Mouse (Mus musculus) layer of hippocampus, postnatal 25 days (tissue): ENCODE data around the gene Hmbs. TPM values are rescaled to one million over a fixed set of nuclear protein-coding genes. Genes with fewer than 3 reads are reported as not detected.
"Not testable (repeated sequence)": the region's sequence is repeated elsewhere in the genome, so short reads cannot be mapped to it uniquely, and the experiment has no call there.

Source experiments
- DNase-seq, 2 experiments: peaks; one replicate each; pipeline ENCODE4 v3.0.0; 2022; ENCODE audit warnings: mixed read lengths in 2 of 2, low spot score in 1 of 2; ENCODE audit errors: extremely low spot score in 1 of 2
- microRNA-seq, 2 experiments: library from miRNA; unstranded; fragments of <30 nt; microRNA quantifications; one replicate each; pipeline ENCODE4 v1.2.0; 2021
- total RNA-seq, 2 experiments: library from RNA; stranded (reverse); gene quantifications; 2 replicates each; pipeline ENCODE4 v1.2.3; 2021

The Hmbs gene
- total RNA-seq, 2 experiments from 2014 or later, result 17.9 to 23.6 TPM

GRCm38 (mm10) chr9:44300001-44300400 lies 44.0 kb downstream of the Hmbs start:
- DNase-seq, result not testable (repeated sequence)

GRCm38 (mm10) chr9:44292490-44292889 lies 51.5 kb downstream of the Hmbs start:
- DNase-seq, result no peak

DNA sequence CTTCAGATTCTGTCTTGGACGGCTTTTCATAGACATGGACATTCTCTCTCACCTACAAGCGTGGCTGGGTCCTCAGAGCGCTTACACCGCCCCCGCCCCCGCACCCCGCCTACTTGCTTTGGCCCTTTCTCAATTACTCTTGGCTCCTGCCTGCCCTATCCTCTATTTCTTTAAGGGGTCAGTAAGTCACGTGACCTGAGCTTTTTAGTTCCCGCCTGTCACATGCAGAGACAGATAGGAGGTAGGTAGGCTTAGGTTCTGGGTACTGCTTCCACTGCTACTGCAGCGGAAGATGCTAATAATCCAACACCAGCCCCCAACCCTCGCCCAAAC lies 55.1 kb downstream of the Hmbs start:
- no peak for DNase-seq

DNA sequence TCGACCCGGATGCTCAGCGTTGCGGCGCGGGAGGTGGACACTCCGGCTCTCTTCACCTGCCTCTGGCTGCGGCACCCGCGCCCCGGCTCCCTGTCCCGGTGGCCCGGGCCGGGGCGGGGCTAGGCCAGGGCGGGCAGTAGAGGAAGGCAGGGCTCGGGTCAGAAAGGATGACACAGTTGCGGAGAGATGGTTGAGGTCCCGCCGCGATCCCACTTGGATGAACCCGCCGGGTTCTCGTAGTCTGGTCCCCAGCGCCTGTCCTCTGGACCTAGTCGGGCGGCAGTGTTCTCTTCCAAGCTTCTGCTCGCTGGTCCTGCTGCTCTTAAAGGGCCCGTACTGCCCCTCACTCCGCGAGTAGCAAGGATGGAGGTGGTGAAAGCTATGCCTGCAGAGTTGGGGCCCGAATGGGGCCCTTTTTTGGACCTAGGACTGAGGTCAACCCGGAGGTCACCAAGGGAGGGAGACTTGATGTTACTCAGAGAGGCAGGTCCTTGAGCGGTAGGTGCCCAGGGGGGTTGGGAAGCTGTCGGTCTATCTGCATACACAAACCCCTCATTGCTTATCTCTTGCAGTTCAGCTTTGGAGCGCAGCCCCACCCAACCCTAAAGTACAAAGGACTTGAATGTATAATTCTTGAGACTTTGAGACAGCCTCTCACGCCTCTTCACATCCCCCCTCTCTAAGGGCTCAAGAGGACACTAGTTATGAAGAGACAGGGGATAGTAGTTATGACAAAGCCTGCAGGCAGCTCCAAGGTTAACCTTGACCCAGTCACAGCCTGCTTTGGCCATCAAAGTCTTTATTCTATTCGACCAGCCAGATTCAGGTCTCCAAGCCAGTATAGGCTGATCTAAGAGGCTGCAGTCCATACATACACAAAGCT lies 55.7 kb downstream of the Hmbs start, which contains the start of gene Abcg4:
TSS of gene Abcg4 (minus strand) at position 540 of the 883 bp plus-strand sequence.
- peak; percentile 40 to 49 for DNase-seq

DNA sequence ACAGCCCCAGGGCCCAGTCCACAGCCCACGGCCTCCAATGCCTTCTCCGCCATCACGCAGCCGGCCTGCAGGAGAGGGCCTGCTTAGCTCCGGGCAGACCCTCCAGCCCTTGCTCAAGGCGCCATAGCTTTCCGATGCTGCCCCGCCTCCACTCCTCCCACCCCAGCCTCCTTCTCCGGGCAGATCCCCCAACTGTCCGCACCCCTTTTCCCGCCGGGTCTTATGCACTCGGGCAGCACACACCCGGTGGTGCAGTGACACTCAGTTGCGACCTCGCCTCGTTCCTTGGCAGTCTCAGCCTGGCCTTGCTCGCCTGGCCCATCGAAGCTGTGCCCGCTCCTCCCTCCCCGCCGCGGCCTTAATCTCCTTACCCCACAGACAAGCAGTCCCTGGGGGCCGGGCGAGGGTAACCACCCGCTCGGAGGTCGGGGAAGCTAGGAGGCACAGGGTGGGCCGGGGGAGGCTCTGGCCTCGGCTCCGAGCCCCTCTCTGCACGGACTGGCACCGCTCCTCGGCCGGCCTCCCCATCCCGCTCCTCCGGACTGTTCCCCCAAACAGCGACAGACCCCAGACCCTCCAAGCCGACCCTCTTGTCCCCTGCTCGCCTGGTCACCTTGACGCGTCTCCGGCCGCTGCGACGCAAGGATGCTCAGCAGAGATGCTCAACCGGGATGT lies 56.5 kb downstream of the Hmbs start:
- peak in 1 of 2 experiments; percentile 35 for DNase-seq

DNA sequence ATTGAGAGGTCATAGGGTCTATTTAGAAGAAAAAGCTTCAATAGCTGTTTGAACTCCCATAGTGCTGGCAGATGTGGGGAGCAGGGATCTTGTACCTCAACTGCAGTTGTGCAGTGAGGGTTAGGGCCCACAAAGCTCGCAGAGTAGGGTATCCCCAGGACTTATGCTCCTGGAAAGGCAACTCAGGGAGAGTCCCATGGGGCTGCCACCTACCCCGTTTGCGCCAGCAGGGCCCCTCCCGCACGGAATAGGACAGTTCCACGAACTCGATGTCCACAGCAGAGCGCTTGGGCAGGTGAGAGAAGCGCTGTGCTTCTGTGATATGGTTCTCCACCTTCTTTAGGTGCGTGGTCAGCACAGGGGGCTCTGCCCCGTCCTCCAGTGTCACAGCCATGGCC lies 57.0 kb downstream of the Hmbs start:
- peak in 1 of 2 experiments; percentile 35 for DNase-seq

Small RNA genes lying within 50 kb of the gene (microRNA-seq; reads per million reads assigned to microRNA genes)
- 0 reads per million in 2 experiments for gene Gm44335

Other genes starting within 250 kb of the Hmbs start
- gene Mfrp, start 242.5 kb downstream of the Hmbs start, total RNA-seq, result under 1 TPM; 0.31 to 0.49 TPM
- 10 to 100 TPM; 13.6 to 16.8 TPM for gene C1qtnf5, start 237.0 kb downstream of the Hmbs start, total RNA-seq
- gene Gm49380, start 230.7 kb downstream of the Hmbs start, total RNA-seq, result under 1 TPM in 1 of 2 experiments, not detected in 1; 0.28 TPM
- 10 to 100 TPM; 30.3 to 33.0 TPM for gene Rnf26, start 230.7 kb downstream of the Hmbs start, total RNA-seq
- gene Mcam, start 209.8 kb downstream of the Hmbs start, total RNA-seq, result 10 to 100 TPM; 22.5 to 29.3 TPM
- gene Cbl, start 110.2 kb downstream of the Hmbs start, total RNA-seq, result 10 to 100 TPM; 49.2 to 63.4 TPM
- 1 to 10 TPM; 1.9 to 5.4 TPM for gene Ccdc153, start 103.6 kb downstream of the Hmbs start, total RNA-seq
- 1 to 10 TPM; 1.3 to 1.4 TPM for gene Pdzd3, start 92.8 kb downstream of the Hmbs start, total RNA-seq
- 10 to 100 TPM; 12.8 to 14.7 TPM for gene Nlrx1, start 75.6 kb downstream of the Hmbs start, total RNA-seq
- gene Abcg4, start 55.6 kb downstream of the Hmbs start, total RNA-seq, result 10 to 100 TPM; 65.0 to 79.6 TPM
- gene Hinfp, start 38.6 kb downstream of the Hmbs start, total RNA-seq, result 10 to 100 TPM; 28.1 to 31.2 TPM
- 100 to 1,000 TPM; 196 to 200 TPM for gene C2cd2l, start 23.9 kb downstream of the Hmbs start, total RNA-seq
- gene Dpagt1, start 18.2 kb downstream of the Hmbs start, total RNA-seq, result 10 to 100 TPM; 14.2 to 15.8 TPM
- gene H2afx, start 9.5 kb downstream of the Hmbs start, total RNA-seq, result 10 to 100 TPM; 50.6 to 58.4 TPM
- 10 to 100 TPM; 49.0 to 51.4 TPM for gene Vps11, start 17.4 kb upstream of the Hmbs start, total RNA-seq
- 100 to 1,000 TPM; 114 to 123 TPM for gene Hyou1, start 35.3 kb upstream of the Hmbs start, total RNA-seq
- 10 to 100 TPM; 32.6 to 34.7 TPM for gene Slc37a4, start 52.6 kb upstream of the Hmbs start, total RNA-seq
- gene Rps25, start 62.9 kb upstream of the Hmbs start, total RNA-seq, result 100 to 1,000 TPM; 616 to 726 TPM
- 10 to 100 TPM; 65.1 to 76.5 TPM for gene Trappc4, start 63.4 kb upstream of the Hmbs start, total RNA-seq
- 10 to 100 TPM; 16.8 to 24.1 TPM for gene Ccdc84, start 74.3 kb upstream of the Hmbs start, total RNA-seq
- not detected for gene Foxr1, start 96.9 kb upstream of the Hmbs start, total RNA-seq
- gene Upk2, start 110.7 kb upstream of the Hmbs start, total RNA-seq, result not detected
- gene Bcl9l, start 138.6 kb upstream of the Hmbs start, total RNA-seq, result 10 to 100 TPM; 59.2 to 78.1 TPM
- gene Cxcr5, start 217.6 kb upstream of the Hmbs start, total RNA-seq, result not detected